Mouse (Mus musculus): ENCODE measurements around the gene Hcn1.
"Not testable (repeated sequence)": the region's sequence is repeated elsewhere in the genome, so short reads cannot be mapped to it uniquely, and the experiment has no call there.

Hcn1 gene

GRCm38 (mm10) chr13:117858416-117858815, 256.3 kb downstream of the Hcn1 start:
- no peak for DNase-seq (ENCODE audit: low read depth, low spot score)

- no peak for DNase-seq (ENCODE audit: low read depth, low spot score)
These were observed 275.7 kb downstream of the Hcn1 start for GRCm38 (mm10) chr13:117877787-117878186.

DNA sequence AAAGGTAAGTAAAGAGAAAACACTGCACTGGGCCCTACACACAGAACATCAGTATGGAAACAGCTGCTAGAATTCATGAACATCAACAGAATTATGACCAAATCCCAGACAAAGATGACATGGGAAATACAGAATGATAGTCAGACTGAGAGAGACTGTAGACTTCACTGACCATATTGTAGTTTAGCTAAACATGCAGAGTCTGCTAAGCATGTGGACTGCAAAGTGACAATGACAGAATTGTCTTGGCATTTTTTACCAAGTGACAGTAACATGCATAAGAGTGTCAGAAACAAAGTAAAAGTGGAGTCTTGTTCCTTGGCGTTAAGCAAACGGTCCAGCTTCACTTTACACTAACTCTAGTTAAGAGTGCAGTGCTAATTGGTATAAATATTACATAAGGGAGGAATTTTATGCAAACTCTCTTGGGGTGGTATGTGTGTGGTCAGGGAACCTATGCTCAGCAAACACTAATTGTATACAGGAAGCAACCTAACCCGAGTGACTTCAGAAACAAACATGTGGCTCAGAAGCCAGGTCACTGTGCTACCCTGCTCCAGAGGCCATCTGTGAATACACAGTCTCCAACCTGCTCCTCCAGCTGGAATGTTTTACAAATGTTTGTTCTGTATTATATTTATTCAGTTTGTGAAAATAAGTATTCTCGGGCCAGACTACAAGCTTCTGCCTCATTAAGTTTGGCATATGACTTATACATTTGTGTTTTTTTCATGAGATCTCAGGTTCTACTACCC, 278.5 kb downstream of the Hcn1 start:
- DNase-seq (ENCODE audit: low read depth, low spot score): no peak

DNA sequence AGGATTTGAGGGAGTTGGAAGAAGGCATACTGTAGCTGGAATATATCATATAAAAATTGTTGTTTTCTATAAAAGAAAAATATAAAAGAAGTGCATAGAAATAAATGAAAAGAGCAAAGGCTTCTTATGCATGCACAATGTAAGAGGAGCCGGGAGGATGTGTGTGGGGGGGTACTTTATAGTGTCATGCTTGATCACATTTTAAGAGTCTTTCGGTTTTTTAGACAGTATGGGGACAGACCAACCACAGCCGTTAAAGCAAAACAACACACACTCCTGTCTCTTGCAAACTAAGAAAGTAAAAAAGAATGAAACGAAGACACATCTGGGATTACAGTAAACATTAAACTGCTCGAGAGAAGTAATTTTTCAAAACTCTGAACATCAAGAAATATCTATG, 290.0 kb downstream of the Hcn1 start:
- no peak for DNase-seq (ENCODE audit: low read depth, low spot score)

DNA sequence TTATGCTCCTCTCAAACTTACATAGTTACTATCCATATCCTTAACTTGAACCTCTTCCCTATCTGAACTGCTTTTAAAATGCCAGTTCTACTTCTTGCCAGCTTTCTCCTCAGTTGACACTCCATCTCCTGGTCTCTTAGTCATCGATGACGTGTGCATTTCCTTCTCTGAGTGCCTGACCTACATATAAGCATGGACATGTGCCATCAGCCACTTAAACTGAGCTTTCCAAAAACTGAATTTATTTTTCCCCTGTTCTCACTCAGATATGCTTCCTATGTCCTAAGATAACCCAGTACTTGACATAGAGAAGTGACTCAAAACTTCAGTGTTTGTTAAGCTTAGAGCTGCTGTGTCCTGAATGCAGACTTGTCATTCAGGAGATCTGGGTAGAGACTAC, 295.9 kb downstream of the Hcn1 start:
- no peak for DNase-seq (ENCODE audit: low read depth, low spot score)

- DNase-seq (ENCODE audit: low read depth, low spot score): no peak
These were observed 305.7 kb downstream of the Hcn1 start for GRCm38 (mm10) chr13:117907801-117908200.

DNA sequence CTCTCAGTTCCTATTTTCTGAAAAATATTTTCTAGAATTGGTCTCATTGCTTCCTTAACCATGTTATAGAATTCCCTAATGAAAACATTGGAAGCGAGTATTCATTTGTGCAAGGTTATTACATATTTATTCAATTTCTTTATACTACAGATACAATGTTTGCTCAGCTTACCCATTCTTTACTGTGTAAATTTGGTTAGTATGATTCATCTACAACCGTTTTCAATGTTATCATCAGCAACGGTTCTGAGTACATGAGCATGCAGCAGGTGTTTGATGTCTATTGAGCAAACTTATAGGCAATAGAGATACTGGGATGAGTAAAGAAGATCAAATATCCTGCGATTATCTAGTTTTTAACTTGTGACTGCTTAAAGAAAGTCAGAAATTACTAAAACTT, 327.6 kb downstream of the Hcn1 start:
- DNase-seq (ENCODE audit: low read depth, low spot score): no peak

DNA sequence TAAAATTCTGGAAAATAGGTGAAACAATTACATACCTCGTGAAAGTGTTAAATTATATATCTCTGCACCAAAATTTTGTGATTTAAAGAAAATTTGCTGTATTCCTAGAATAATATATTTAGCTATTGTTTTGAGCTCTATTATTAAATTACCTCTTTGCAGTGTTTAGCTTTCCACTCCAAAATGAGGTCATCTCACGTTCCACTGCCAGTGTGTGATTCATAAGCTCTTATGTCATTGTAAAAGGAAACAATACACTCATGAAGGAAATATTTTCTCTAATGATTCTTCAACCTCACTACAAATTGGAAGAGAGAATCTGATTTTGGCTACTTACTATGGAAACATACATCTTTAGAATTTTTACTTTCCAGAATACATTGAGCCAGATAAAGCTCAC, 329.6 kb downstream of the Hcn1 start:
- DNase-seq (ENCODE audit: low read depth, low spot score): no peak

DNA sequence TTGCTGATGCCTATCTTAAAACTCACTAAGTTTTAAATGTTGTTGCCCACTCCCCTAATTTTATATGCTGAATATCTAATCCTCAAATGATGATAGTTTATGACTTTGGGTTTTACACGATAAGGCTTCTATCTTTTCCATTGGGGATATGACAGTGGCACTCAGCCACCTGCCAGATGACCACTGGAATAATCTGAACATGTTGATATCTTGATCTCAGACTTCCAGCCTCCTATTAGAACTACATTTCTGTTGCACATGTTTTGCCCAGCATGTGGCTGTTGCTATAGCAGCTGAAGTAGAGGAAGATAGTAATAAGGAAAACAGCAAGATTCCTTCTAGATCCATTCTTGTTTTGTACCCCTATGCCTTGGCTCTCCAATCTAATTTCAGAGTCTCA, 336.6 kb downstream of the Hcn1 start:
- DNase-seq (ENCODE audit: low read depth, low spot score): no peak

GRCm38 (mm10) chr13:117940536-117941280, 338.6 kb downstream of the Hcn1 start:
- DNase-seq (ENCODE audit: low read depth, low spot score): no peak

GRCm38 (mm10) chr13:117946843-117947242, 344.7 kb downstream of the Hcn1 start:
- no peak for DNase-seq (ENCODE audit: low read depth, low spot score)

GRCm38 (mm10) chr13:117947704-117948376, 345.7 kb downstream of the Hcn1 start:
- no peak for DNase-seq (ENCODE audit: low read depth, low spot score)

DNA sequence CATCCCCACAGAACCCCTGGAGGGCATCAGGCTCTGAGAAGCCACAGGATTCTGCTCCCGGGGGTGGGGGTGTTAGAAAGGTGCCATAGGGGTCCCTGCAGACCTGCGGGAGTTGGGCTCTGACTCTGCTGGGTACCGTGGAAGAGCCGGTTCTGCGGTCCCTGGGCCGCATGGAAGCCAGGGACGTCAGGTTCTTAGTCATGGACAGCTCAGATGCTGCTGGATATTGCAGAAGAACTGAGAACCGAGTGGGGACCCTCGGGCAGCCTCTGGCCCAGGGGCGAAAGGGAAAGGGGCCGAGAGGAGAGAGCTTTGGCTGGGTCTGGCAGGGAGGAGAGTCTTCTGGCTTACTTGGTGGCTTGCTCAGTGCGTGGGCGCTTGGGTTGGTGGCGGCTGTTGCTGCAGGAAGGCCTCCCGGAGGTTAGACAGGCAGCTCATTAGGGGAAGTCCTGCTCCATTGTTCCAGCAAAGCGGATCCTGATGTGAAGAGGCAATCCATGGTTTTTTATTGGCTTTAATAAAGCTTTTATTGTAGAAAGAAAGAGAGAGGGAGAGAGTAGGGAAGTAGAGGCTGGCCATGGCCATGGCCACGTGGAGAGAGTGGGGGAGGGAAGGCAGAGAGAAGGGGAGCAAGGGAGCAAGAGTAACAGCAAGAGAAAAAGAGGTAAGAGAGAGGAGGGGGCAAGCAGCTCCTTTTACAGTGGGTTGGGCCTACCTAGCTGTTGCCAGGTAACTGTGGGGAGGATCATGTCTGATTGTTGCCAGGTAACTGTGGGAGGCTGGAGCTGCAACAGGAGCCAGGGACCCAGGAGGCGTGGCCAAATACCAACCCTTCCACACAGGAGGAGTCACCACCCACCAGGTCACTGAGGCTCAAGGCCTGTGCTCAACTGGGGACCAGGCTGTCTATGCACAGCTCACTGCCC, 356.6 kb downstream of the Hcn1 start:
- no peak for DNase-seq (ENCODE audit: low read depth, low spot score)

- DNase-seq (ENCODE audit: low read depth, low spot score): no peak
These were observed 362.5 kb downstream of the Hcn1 start for GRCm38 (mm10) chr13:117964620-117965019.

DNA sequence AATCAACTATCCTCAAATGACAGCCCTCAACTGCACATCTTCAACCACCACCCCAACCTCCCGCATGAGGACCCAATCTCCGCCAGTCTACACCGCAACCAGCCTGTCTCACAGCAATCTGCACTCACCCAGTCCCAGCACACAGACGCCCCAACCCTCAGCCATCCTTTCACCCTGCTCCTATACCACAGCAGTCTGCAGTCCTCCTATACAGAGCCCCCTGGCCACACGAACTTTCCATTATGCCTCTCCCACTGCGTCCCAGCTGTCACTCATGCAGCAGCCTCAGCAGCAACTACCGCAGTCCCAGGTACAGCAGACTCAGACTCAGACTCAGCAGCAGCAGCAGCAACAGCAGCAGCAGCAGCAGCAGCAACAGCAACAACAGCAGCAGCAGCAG, 373.3 kb downstream of the Hcn1 start:
- DNase-seq (ENCODE audit: low read depth, low spot score): no peak

DNA sequence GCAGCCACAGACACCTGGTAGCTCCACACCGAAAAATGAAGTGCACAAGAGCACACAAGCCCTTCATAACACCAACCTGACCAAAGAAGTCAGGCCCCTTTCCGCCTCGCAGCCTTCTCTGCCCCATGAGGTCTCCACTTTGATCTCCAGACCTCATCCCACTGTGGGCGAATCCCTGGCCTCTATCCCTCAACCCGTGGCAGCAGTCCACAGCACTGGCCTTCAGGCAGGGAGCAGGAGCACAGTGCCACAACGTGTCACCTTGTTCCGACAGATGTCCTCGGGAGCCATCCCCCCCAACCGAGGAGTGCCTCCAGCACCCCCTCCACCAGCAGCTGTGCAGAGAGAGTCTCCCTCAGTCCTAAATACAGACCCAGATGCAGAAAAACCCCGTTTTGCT, 373.7 kb downstream of the Hcn1 start:
- DNase-seq (ENCODE audit: low read depth, low spot score): no peak

- no peak for DNase-seq (ENCODE audit: low read depth, low spot score)
These were observed 382.2 kb downstream of the Hcn1 start for GRCm38 (mm10) chr13:117984339-117984738.

- no peak for DNase-seq (ENCODE audit: low read depth, low spot score)
These were observed 397.8 kb downstream of the Hcn1 start for GRCm38 (mm10) chr13:117999767-118000488.

DNA sequence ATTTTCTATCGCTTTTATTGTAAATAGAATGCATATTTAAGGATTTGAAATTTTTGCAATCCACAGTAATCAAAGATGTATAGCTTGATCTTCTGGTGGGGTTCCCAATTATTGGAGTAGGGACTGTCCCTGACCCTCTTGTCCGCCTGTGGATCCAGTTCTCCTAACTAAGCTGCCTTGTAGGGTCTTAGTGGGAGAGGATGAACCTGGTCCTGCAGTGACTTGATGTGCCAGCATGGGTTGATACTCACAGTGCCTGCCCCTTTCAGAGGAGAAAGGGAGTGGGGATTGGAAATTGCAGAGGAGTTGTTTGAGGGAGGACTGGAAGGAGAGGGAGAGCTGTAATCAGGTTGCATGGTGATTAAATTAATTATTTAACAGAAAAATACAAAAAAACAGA, 398.4 kb downstream of the Hcn1 start:
- no peak for DNase-seq (ENCODE audit: low read depth, low spot score)

GRCm38 (mm10) chr13:118021176-118021575, 419.1 kb downstream of the Hcn1 start:
- DNase-seq (ENCODE audit: low read depth, low spot score): no peak

- not testable (repeated sequence) for DNase-seq (ENCODE audit: low read depth, low spot score)
These were observed 420.8 kb downstream of the Hcn1 start for GRCm38 (mm10) chr13:118022891-118023290.

Measured in mesoderm, embryonic 11.5 days (tissue).